Mouse (Mus musculus): ENCODE measurements around the gene Krtap17-1.

DNA sequence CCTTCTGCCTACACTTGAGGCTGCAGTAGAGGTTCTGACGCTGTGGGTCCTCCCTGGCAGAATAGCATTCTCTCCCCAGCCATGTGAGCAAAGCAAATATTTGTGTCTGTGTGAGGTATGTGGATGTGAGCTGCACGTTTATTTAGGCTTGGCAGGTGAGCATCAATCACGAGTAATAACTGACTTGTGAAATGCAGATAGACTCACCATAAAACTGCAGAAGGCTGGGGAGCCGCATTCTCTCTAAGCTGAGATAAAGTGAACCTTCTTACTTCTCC, 529 bp upstream of the Krtap17-1 start:
- TF ChIP-seq CTCF (IDR thresholded peaks at IDR 0.05; ENCODE audit: low read depth, low read length) (no peak), POLR2AphosphoS5 (IDR thresholded peaks at IDR 0.05; ENCODE audit: insufficient replicate concordance, low read depth, low read length) (no peak), GATA1 (IDR thresholded peaks at IDR 0.05; ENCODE audit: borderline replicate concordance, low read length) (no peak), TAL1 (conservative IDR thresholded peaks at IDR 0.05; ENCODE audit: low read depth, low read length) (no peak)
